Mouse (Mus musculus) lung, postnatal 36 days (tissue): ENCODE measurements around the gene Nhsl2.
"Not testable (repeated sequence)": the region's sequence is repeated elsewhere in the genome, so short reads cannot be mapped to it uniquely, and the experiment has no call there.

ENCODE experiments used
- DNase-seq: peaks from one replicate; pipeline ENCODE4 v3.0.0; 2022; ENCODE audit warnings: mixed read lengths

Nhsl2 gene

DNA sequence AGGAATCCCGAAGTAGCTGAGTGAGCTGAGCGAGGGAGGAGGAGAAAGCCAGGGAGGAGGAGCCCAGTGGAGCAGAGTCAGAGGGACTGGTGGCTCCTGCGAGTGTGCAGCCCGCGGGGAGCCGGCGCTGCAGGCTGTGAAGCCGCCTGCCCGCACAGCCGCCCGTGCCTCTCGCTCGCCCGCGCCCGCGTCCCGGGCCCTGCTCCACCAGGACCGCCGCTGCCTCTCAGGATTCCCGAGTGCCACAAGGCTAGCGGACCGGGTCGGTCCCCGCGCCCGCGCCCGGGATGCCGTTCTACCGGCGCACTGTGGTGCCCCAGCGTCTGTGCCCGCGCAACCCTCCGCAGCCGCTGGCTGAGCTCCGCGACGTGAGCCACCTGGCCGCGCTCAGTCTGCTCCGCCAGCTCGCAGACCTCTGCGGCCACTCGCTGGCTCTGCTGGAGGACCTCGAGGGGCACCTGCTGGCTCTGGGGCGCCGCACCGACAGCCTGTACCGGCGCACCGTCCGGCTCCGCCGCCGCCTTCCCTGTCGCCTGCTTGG is at the start of gene Nhsl2:
Gene Nhsl2, plus strand, starts transcription at position 105 of the 541 bp plus-strand sequence.
- DNase-seq: peak; percentile 42

GRCm38 (mm10) chrX:101805512-101805911 is 43.7 kb upstream of the Nhsl2 start:
- peak; percentile 9 for DNase-seq

DNA sequence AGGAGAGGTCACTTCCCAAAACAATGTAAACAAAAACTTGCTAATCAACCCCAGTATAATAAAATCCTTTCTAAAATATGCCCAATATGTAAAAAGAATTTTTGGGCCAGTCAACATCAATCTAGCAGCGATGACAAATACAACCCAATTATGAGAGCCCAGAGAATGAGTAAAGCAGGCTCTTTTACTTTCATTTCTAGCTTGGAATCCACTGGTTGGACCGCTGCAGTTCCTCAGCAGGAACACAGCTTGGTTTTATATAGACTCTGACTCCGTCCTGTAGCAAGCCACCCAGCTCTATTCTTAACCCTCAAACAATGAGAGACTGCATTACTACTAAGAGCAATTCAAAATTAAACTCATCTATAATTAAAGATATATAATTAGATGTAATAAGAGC is 37.4 kb upstream of the Nhsl2 start:
- no peak for DNase-seq

GRCm38 (mm10) chrX:101819163-101819562 is 30.0 kb upstream of the Nhsl2 start:
- DNase-seq: peak; percentile 25

- not testable (repeated sequence) for DNase-seq
Observed at GRCm38 (mm10) chrX:101819980-101820379, 29.2 kb upstream of the Nhsl2 start.

GRCm38 (mm10) chrX:101847191-101847795 is 1.9 kb upstream of the Nhsl2 start:
- DNase-seq: peak; percentile 4

DNA sequence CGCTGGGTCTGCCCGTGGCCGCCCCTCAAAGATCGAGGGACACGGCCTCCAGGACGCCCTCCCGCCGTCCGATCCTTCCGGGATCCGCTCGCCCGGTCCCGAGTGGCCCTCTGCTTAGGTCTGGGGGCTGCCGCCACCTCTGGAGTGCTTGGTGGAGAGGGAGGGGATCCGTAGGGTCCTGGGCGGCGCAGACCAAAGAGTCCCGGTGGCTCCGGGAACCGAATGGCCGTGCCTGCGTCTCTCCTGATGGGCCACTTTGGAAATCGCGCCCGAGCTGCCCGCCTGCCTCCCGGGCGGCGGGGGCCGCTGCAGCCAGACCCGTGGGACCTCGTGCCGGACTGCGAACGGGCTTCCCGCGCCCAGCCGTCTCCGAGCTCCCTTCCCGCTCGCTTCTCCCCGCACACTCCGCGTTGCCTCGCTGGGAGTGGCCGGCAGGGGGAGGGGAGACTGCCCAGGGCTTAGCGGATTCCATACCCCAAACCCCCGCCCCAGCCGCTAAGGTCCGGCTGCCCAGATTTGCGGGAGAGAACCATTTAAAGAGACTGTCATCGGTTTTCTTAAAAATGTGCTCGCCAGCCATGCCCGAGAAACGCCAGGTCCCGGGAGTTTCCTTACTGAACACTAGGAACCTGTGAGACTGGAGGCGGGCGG is 841 bp downstream of the Nhsl2 start:
- DNase-seq: no peak

GRCm38 (mm10) chrX:101851566-101852354 is 2.6 kb downstream of the Nhsl2 start:
- DNase-seq: no peak

DNA sequence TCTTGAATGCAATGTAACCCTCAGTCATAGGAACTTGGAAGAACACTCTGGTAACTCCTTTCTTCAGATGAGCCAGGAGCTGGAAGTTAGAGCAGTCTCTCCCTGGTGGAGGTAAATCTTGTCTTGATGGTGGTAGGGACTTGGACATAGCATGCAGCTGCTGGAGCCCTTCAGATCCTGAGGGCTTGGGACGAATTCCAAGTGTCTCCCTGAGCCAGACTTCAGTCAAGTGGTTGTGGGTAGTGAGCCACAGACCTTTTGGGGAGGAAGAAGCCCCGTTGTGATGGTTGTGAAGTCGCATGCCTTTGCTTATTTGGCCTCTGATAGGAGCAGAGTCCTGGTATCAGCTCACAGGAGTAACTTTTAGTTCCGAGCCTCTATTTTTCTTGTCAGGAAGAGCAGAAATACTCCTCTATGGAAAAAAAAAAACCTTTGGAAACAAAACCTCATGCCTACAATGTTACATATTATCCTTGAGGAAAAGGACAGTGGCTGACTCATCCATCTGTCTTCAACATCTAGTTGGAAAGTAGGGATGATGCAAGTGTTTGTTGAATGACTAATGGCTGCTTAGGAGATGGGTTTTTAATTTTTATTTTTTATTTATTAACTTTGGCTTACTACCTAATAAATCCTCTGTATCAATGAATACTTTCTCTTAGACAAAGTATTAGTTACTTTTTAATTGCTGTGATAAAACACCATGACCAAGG is 14.6 kb downstream of the Nhsl2 start:
- DNase-seq: no peak

- DNase-seq: no peak
Observed at GRCm38 (mm10) chrX:101864788-101865187, 15.6 kb downstream of the Nhsl2 start.

GRCm38 (mm10) chrX:101874147-101874546 is 25.0 kb downstream of the Nhsl2 start:
- no peak for DNase-seq

DNA sequence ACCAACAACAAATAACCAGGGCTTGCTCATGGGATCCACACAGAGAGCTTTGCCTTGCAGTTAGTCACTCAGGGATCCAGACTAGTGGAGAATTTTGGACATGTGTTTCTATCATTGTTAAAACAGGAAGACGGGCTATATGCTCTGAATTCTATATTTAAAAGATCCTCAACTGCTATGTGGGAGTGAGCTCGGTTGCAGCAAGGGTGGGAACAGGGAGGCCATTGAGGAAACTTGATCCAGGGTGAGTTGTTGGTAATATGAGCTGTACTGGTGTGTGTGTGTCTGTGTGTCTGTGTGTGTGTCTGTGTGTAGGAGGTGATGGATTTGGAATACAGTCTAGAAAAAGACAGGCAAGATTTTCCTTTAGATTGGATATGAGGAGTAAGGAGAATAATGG is 25.7 kb downstream of the Nhsl2 start:
- no peak for DNase-seq

- no peak for DNase-seq
Observed at GRCm38 (mm10) chrX:101876136-101876535, 27.0 kb downstream of the Nhsl2 start.

- no peak for DNase-seq
Observed at GRCm38 (mm10) chrX:101877840-101878239, 28.7 kb downstream of the Nhsl2 start.

DNA sequence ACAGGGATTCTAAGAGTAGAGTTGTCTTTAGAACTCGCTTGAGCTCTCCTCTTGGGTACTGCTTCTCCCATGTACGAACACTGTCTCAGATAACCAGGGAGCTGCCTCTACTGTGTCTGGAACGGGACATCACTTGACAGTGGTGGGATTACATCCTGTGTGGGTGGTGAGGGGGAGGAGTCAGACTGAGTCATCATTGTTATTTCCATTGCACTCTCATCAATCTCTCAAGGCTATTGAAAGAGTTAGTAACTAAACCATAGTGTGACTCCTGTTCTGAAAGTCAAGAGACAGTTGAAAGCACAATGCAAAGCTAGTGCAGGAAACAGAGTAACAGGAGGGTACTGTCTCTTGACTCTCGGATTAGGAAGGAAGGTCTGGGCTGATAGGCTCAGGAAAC is 29.4 kb downstream of the Nhsl2 start:
- DNase-seq: no peak

GRCm38 (mm10) chrX:101882141-101882751 is 33.1 kb downstream of the Nhsl2 start:
- DNase-seq: no peak

DNA sequence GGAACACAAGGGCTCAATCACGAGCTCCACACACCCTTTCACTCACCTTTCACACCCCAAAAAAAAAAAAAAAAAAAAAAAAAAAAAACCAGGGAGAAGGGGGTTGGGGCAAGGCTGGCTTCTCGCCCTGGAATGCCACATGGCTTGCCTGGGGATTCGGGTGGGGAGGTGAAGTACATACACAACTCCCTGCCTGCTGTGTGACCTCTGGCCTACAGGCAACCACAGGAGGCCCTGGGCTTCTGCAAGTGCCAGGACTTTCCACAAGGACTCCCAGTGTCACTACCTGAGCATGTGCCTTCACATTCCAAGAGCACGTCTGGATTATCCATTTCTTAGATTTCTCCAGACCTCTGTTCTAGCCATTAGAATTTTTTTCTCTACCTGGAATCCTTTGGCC is 40.2 kb downstream of the Nhsl2 start:
- DNase-seq: peak; percentile 13

DNA sequence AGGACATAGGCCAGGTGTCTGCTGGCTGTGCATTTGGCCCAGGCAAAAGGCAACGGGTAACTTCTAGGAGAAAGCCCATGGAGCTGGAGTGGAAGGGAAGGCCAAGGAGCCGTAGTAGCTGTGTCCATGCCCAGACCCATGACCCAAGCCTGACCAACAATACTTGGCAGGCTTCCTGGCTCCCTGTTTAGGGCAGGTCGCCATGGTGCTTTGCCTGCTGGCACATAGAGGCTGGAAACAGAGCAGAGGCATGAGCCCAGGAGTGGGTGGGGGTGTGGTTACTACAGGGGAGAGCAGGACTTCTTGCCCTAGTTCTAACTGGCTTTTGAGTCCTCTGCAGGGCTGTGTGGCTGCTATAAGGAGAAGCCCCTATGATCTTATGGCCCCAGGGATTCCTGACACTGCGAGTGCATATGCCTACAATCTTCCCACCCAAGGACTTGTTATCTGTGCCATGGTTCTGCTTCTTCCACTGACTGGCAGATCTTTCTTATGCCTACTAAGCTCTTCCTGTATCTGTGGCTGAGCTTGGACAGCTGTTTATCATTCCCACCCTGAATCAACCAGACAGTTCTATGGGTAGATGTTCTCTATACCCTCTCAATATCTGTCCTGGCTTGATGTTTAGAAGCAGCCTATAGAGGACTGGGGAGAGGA is 40.8 kb downstream of the Nhsl2 start:
- peak; percentile 55 for DNase-seq

- DNase-seq: no peak
Observed at GRCm38 (mm10) chrX:101893796-101894195, 44.6 kb downstream of the Nhsl2 start.

GRCm38 (mm10) chrX:101898341-101898740 is 49.2 kb downstream of the Nhsl2 start:
- no peak for DNase-seq

DNA sequence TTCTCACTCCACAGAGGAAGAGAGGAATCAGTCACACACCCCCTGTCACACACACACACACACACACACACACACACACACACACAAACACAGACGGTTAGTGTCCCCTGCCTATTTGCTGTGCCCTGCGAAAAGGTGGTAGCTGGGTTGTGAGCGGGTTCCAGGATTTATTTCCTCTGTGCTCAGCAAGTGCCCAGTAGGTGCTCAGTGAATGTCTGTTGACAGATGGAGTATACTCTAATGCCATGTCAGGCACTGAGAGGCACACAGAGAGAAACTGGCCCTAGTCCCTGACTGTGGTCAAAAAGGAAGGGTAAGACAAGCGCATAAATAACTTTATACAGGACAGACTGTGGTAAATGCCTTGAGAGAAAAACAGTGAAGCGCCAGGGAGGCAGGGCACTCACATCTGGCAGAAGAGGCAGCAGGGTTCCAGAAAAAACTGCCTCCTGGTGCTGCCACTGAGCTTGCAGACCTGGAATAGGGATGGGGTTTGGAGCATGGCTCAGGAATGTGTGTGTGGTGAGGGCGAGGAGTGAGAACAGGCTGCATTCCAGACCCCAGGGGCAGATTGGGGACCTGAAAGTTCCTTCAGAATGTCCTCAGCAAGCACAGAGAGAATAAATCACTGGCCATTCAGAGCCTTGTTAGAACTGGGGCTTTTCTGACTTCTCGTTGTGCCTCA is 52.8 kb downstream of the Nhsl2 start:
- no peak for DNase-seq
